ENCODE assay signal across 10 mouse cellular contexts in the genomic region with DNA sequence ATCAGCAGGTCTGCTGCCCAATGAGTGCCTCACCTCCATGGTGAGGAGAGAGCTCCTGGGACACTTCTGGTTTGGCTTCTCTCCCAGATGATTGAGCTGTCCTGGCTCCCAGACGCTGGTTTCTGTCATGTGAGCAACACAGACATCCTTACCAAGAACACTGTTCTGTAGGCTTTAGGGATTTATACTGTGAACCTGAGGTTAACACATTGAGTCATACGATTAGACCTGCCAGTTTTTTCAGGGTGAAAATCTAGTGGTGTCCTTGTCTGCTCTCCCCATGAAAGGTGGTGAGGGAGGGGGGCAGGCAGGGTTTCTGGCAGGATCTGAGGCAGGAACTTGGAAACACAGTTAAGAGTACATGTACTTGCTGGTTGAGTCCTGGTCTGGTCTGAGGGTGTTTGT. TPM values are rescaled to one million over a fixed set of nuclear protein-coding genes. Genes with fewer than 3 reads are reported as not detected.
DNase-seq lines count a peak whose midpoint lies in the region; ATAC-seq and TF ChIP-seq lines count a peak whose summit lies in the region.
"Had no signal": no experiment of that assay in that cellular context is flagged by ENCODE, and none has a peak within 500 bp of the region (broad histone marks: within the 10 kb centered on the region; RNA-seq: fewer than 3 reads in every experiment).

No protein-coding gene starts in this region.

- no peak overlapping the region for H3K4me3 ChIP-seq in hindbrain, postnatal 0 days (ENCODE audit: low read length)
- no peak overlapping the region for H3K4me3 ChIP-seq in hindbrain, embryonic 12.5 days
- H3K4me3 ChIP-seq in liver, embryonic 16.5 days (ENCODE audit: low read depth, low read length) = no peak overlapping the region

- no peak overlapping the region for H3K27ac ChIP-seq in hindbrain, postnatal 0 days
- H3K27ac ChIP-seq in hindbrain, embryonic 12.5 days = no peak overlapping the region
- peak overlapping the region; percentile 58; the same call in 1 of the 2 replicates for H3K27ac ChIP-seq in liver, embryonic 16.5 days (ENCODE audit: low read length)

- no peak overlapping the region for H3K9ac ChIP-seq in hindbrain, postnatal 0 days (replicated peaks; ENCODE audit: low read length)
- no peak overlapping the region for H3K9ac ChIP-seq in hindbrain, embryonic 12.5 days
- no peak overlapping the region for H3K9ac ChIP-seq in liver, embryonic 16.5 days (ENCODE audit: low read depth, low read length)

- TF ChIP-seq CTCF in hindbrain, postnatal 0 days (IDR thresholded peaks at IDR 0.05; ENCODE audit: low read depth) = no peak

- H3K4me2 ChIP-seq in hindbrain, postnatal 0 days (ENCODE audit: low read depth, low read length) = no peak overlapping the region
- no peak overlapping the region for H3K4me2 ChIP-seq in hindbrain, embryonic 12.5 days (replicated peaks)
- H3K4me2 ChIP-seq in liver, embryonic 16.5 days (ENCODE audit: low read depth, low read length) = no peak overlapping the region

- H3K9me3 ChIP-seq in hindbrain, postnatal 0 days (ENCODE audit: low read length) = no peaks in the 10 kb centered on the region
- no peaks in the 10 kb centered on the region for H3K9me3 ChIP-seq in hindbrain, embryonic 12.5 days (replicated peaks)
- no peaks in the 10 kb centered on the region for H3K9me3 ChIP-seq in liver, embryonic 16.5 days (replicated peaks; ENCODE audit: control insufficient read depth, low read length)

- ATAC-seq in hindbrain, postnatal 0 days = 0 out of 2 replicates have a peak, but pooled peaks have one; percentile 33
- no peak for ATAC-seq in hindbrain, embryonic 12.5 days (ENCODE audit: low FRiP score)
- ATAC-seq in liver, embryonic 16.5 days (ENCODE audit: low read depth) = no peak
- no peak for ATAC-seq in frontal cortex, adult (ENCODE audit: low TSS enrichment)

- no peaks in the 10 kb centered on the region for H3K27me3 ChIP-seq in hindbrain, postnatal 0 days (ENCODE audit: insufficient read depth, low read length)
- no peaks in the 10 kb centered on the region for H3K27me3 ChIP-seq in hindbrain, embryonic 12.5 days
- no peaks in the 10 kb centered on the region for H3K27me3 ChIP-seq in liver, embryonic 16.5 days (ENCODE audit: control insufficient read depth, insufficient read depth, low read depth, low read length)
- H3K27me3 ChIP-seq: CH12.LX had no signal

- peaks cover 23% of the 10 kb centered on the region for H3K4me1 ChIP-seq in hindbrain, postnatal 0 days (ENCODE audit: insufficient read depth, low read length)
- H3K4me1 ChIP-seq in hindbrain, embryonic 12.5 days = peaks cover 36% of the 10 kb centered on the region
- H3K4me1 ChIP-seq in liver, embryonic 16.5 days (ENCODE audit: control insufficient read depth, low read depth, low read length) = peaks cover 39% of the 10 kb centered on the region

- H3K36me3 ChIP-seq in hindbrain, postnatal 0 days (ENCODE audit: insufficient read depth, low read length) = no peaks in the 10 kb centered on the region
- H3K36me3 ChIP-seq in hindbrain, embryonic 12.5 days = no peaks in the 10 kb centered on the region
- H3K36me3 ChIP-seq in liver, embryonic 16.5 days (ENCODE audit: control insufficient read depth, insufficient read depth) = no peaks in the 10 kb centered on the region

- no peak for DNase-seq in hindbrain, postnatal 0 days (ENCODE audit: low spot score)
- peak; percentile 87 for DNase-seq in NIH3T3 (ENCODE audit: low read depth)
- peak; percentile 75 for DNase-seq in heart, adult 8-10 months (ENCODE audit: low spot score)
- DNase-seq in thymus, adult 18-20 months = no peak
- DNase-seq in thymus, postnatal 10 days (ENCODE audit: low spot score in 2 of 2) = no peak
- DNase-seq: right cerebral cortex, adult 18-20 months had no signal

- WGBS in hindbrain, postnatal 0 days = 48% methylated on average over 2 of the region's 2 CpGs
- 79% methylated on average over 2 of the region's 2 CpGs for whole genome bisulfite sequencing in hindbrain, embryonic 12.5 days
- 67% methylated on average over 2 of the region's 2 CpGs for WGBS in liver, embryonic 16.5 days (ENCODE audit: insufficient replicate concordance)

RNA-seq across cellular contexts. Expression of a gene that starts 54.3 kb away (rescaled TPM):
- 46.8 and 54.5 TPM in 2 replicates for total RNA-seq in hindbrain, postnatal 0 days (2014; rRNA removed)
- polyA plus RNA-seq in hindbrain, postnatal 0 days (2015; fragmentation: Nextera tagmentation; extraction: Ambion mirVana) = 21.9 and 22.3 TPM in 2 replicates
- polyA plus RNA-seq in hindbrain, embryonic 12.5 days (2016; fragmentation: Nextera tagmentation; extraction: Ambion mirVana) = 17.4 and 19.3 TPM in 2 replicates
- 10 to 100 TPM; 63.9 to 82.9 (median 76.6) TPM for total RNA-seq in heart, adult 8-10 months (2022)
- polyA plus RNA-seq in liver, embryonic 16.5 days (2015; fragmentation: Nextera tagmentation; extraction: Ambion mirVana) = 9.6 and 10.2 TPM in 2 replicates

Comparison
In these comparisons a context has a peak if more than half of its experiments do, and no peak if none do; other contexts are left out.
1. DNase-seq: peak in NIH3T3 (single experiment) and heart, adult 8-10 months (single experiment); none in hindbrain, postnatal 0 days (single experiment), thymus, adult 18-20 months (0 of 2) and thymus, postnatal 10 days (0 of 2).